Mouse (Mus musculus) midbrain, embryonic 14.5 days (tissue): ENCODE measurements around the gene Gm28434. TPM values are rescaled to one million over a fixed set of nuclear protein-coding genes. Genes with fewer than 3 reads are reported as not detected.

Experiments
- ATAC-seq: fragments of 200-750 bp; cut with Nextera tagmentation; 2 replicates; pipeline ENCODE4 v1.8.0; 2017; ENCODE audit warnings: moderate number of reproducible peaks, moderate library complexity; ENCODE audit not compliant: low FRiP score, low TSS enrichment
- DNase-seq: peaks from one replicate; pipeline ENCODE4 v3.0.0-alpha.2; 2015
- H3K27ac ChIP-seq: fragments of 300-500 bp; sonication (generic); replicated peaks from 2 replicates; pipeline ENCODE4 v1.5.1; 2014; ENCODE audit warnings: mild to moderate bottlenecking, low read depth, low read length, moderate library complexity
- H3K27me3 ChIP-seq: fragments of 300-500 bp; sonication (generic); 2 replicates; pipeline ENCODE4 v1.6.1; 2014; ENCODE audit warnings: low read length, control low read depth, mixed read lengths; ENCODE audit not compliant: control insufficient read depth, insufficient read depth
- H3K36me3 ChIP-seq: fragments of 300-500 bp; sonication (generic); 2 replicates; pipeline ENCODE4 v1.6.1; 2014; ENCODE audit warnings: low read length, control low read depth; ENCODE audit not compliant: control insufficient read depth, insufficient read depth
- H3K4me1 ChIP-seq: fragments of 300-500 bp; sonication (generic); 2 replicates; pipeline ENCODE4 v1.6.1; 2014; ENCODE audit warnings: mild to moderate bottlenecking, antibody characterized with exemption, low read length, control low read depth; ENCODE audit not compliant: control insufficient read depth, insufficient read depth
- H3K4me2 ChIP-seq: fragments of 300-500 bp; sonication (generic); 2 replicates; pipeline ENCODE4 v1.6.1; 2014; ENCODE audit warnings: mild to moderate bottlenecking, low read length, moderate library complexity
- H3K4me3 ChIP-seq: fragments of 300-500 bp; sonication (generic); replicated peaks from 2 replicates; pipeline ENCODE4 v1.5.1; 2014; ENCODE audit warnings: low read depth, low read length
- H3K9ac ChIP-seq: fragments of 300-500 bp; sonication (generic); replicated peaks from 2 replicates; pipeline ENCODE4 v1.6.1; 2014; ENCODE audit warnings: mild to moderate bottlenecking, low read length, moderate library complexity
- H3K9me3 ChIP-seq: fragments of 300-500 bp; sonication (generic); 2 replicates; pipeline ENCODE4 v1.6.1; 2016; ENCODE audit warnings: low read length, control low read depth, mixed read lengths; ENCODE audit not compliant: control insufficient read depth
- polyA plus RNA-seq: library from polyadenylated mRNA; unstranded; fragments of >200 nt; fragmentation: Nextera tagmentation; extraction: Ambion mirVana; gene quantifications from 2 replicates; pipeline ENCODE4 v1.2.1, GENCODE M21; 2014

Gene Gm28434
- polyA plus RNA-seq, 1 experiment from 2014 or later, result not detected

- Histone ChIP-seq H3K9me3 (no peaks in the 10 kb centered on the region), H3K9ac (no peak overlapping the region), H3K4me2 (no peak overlapping the region), H3K27me3 (no peaks in the 10 kb centered on the region), H3K4me3 (no peak overlapping the region), H3K27ac (no peak overlapping the region), H3K36me3 (no peaks in the 10 kb centered on the region), H3K4me1 (no peaks in the 10 kb centered on the region)
- DNase-seq (no peak), ATAC-seq (no peak)
Measured at GRCm38 (mm10) chr5:88005241-88005640, 35.9 kb downstream of the Gm28434 start.

Other genes with a start within 250 kb of the Gm28434 start
- not detected in 2 replicates for gene Csn1s2a, start 194.9 kb upstream of the Gm28434 start, polyA plus RNA-seq
- not detected in 2 replicates for gene Csn1s2b, start 161.4 kb upstream of the Gm28434 start, polyA plus RNA-seq
- gene Prr27, start 143.8 kb upstream of the Gm28434 start, polyA plus RNA-seq, result not detected in 2 replicates
- gene Odam, start 84.5 kb upstream of the Gm28434 start, polyA plus RNA-seq, result not detected in 2 replicates
- not detected in 2 replicates for gene Csn3, start 43.9 kb upstream of the Gm28434 start, polyA plus RNA-seq
- not detected in 2 replicates for gene 2310003L06Rik, start 58 bp upstream of the Gm28434 start, polyA plus RNA-seq
- not detected in 2 replicates for gene Cabs1, start 9.9 kb downstream of the Gm28434 start, polyA plus RNA-seq
- gene Smr3a, start 33.0 kb downstream of the Gm28434 start, polyA plus RNA-seq, result not detected in 2 replicates
- not detected in 2 replicates for gene Smr2, start 117.0 kb downstream of the Gm28434 start, polyA plus RNA-seq
- not detected in 2 replicates for gene Gm11116, start 142.0 kb downstream of the Gm28434 start, polyA plus RNA-seq
- gene Gm11115, start 184.6 kb downstream of the Gm28434 start, polyA plus RNA-seq, result not detected in 2 replicates